Mouse (Mus musculus) kidney, postnatal 10 days (tissue): Measurements from ENCODE around the gene Gm49352.
"Not testable (repeated sequence)": the region's sequence is repeated elsewhere in the genome, so short reads cannot be mapped to it uniquely, and the experiment has no call there.

Experiments used
- DNase-seq: peaks from one replicate; pipeline ENCODE4 v3.0.0; 2021; ENCODE audit warnings: mixed read lengths

Gene Gm49352

DNA sequence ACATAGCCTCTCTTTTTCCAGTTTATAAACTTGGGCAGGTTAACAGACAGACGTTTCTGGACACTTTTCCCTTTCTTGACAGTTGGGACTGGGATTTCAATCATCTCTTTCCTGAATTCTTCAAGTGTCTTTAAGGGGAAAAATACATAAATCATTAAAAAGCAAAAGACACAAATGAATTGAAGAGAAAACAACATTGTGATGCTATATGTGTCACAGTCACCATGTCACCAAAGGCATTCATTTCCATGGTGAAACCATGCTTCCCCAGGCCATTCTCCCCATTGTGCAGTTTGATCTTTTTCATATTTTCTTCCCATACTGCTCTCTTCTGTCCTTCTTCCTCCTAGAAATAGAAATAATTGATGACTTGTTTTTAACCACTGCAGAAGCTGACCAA, at the start of gene Gm49352:
Gene Gm49352 (minus strand): TSS at position 101 of the 400 bp plus-strand sequence.
- DNase-seq, result not testable (repeated sequence)

DNA sequence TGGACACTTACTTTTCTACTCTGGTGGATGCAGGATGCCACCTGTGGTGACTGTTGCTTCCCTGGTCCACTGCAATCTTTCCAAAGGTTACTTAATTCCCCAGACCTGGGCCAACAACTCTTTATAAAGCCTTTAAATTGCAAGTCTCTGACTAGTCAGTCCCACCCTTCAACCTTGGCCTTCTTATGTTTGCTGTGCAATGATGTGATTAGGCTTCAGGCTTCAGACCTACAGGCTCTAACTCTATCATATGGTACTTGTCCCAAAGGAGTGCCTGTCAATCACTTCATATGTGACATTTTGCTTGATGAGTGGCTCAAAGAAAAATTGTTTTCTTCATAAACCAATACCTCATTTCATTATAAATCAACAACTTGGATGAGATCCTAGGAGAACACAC, 2.1 kb upstream of the Gm49352 start, which contains the start of gene Cts3:
Gene Cts3 (minus strand): TSS at position 101 of the 400 bp plus-strand sequence.
- no peak for DNase-seq

- DNase-seq, result no peak
Measured at GRCm38 (mm10) chr13:61541631-61542030, 26.3 kb downstream of the Gm49352 start, which contains the start of gene Ctsm. Gene Ctsm (minus strand): TSS chr13:61541839.
